Mouse (Mus musculus): ENCODE measurements around the gene Litaf. TPM values are rescaled to one million over a fixed set of nuclear protein-coding genes. Genes with fewer than 3 reads are reported as not detected.

Litaf gene
- total and polyA plus RNA-seq, 3 experiments = 25.7 to 50.1 TPM; not detected in 1

- no peaks in the 10 kb centered on the region for H3K9me3 ChIP-seq (replicated peaks; ENCODE audit: insufficient read depth, low read length)
- H3K9ac ChIP-seq (ENCODE audit: control insufficient read depth, low read depth, low read length, poor library complexity, severe bottlenecking) = no peak overlapping the region
- no peak for DNase-seq (ENCODE audit: low read depth, low spot score)
- H3K4me1 ChIP-seq (ENCODE audit: control insufficient read depth in 1 of 2, insufficient read depth in 2 of 2, low read length in 2 of 2) = 0 out of 4 replicates have a peak, but pooled peaks cover 0 to 3% of the 10 kb centered on the region in 2 experiments
- no peaks in the 10 kb centered on the region for H3K79me2 ChIP-seq (ENCODE audit: control insufficient read depth, insufficient read depth, low read length, poor library complexity)
- TF ChIP-seq CHD1 (IDR thresholded peaks at IDR 0.05; ENCODE audit: low read depth, low read length) (no peak), POLR2AphosphoS5 (IDR thresholded peaks at IDR 0.05; ENCODE audit: borderline replicate concordance, low read depth, low read length) (no peak), TCF12 (IDR thresholded peaks at IDR 0.05; ENCODE audit: low read depth, low read length) (no peak), ZC3H11A (IDR thresholded peaks at IDR 0.05; ENCODE audit: low read depth, low read length) (no peak), JUND (IDR thresholded peaks at IDR 0.05; ENCODE audit: low read depth, low read length) (no peak), ETS1 (IDR thresholded peaks at IDR 0.05; ENCODE audit: low read depth, low read length) (no peak), POLR2AphosphoS2 (IDR thresholded peaks at IDR 0.05; ENCODE audit: low read length) (no peak), RAD21 (IDR thresholded peaks at IDR 0.05; ENCODE audit: low read depth, low read length) (no peak), USF2 (IDR thresholded peaks at IDR 0.05; ENCODE audit: borderline replicate concordance in 1 of 2, insufficient read depth in 1 of 2, low read depth in 1 of 2, low read length in 2 of 2) (no peak)
- no peak overlapping the region for H3K4me3 ChIP-seq (ENCODE audit: control insufficient read depth in 1 of 2, insufficient read depth in 1 of 2, low read depth in 2 of 2, low read length in 2 of 2)
- no peaks in the 10 kb centered on the region for H3K27me3 ChIP-seq (ENCODE audit: control insufficient read depth in 1 of 2, insufficient read depth in 2 of 2, low read length in 2 of 2)
- H3K27ac ChIP-seq (ENCODE audit: control insufficient read depth, low read depth, low read length) = no peak overlapping the region
- peaks cover 3 to 4% of the 10 kb centered on the region in 2 experiments; a peak in 3 of 4 replicates for H3K36me3 ChIP-seq (ENCODE audit: control insufficient read depth in 1 of 2, insufficient read depth in 2 of 2, low read length in 2 of 2)
These were observed 98.2 kb downstream of the Litaf start for GRCm38 (mm10) chr16:10967756-10968155.

GRCm38 (mm10) chr16:10967013-10967412 lies 98.9 kb downstream of the Litaf start:
- no peak for TF ChIP-seq CHD2 (IDR thresholded peaks at IDR 0.05; ENCODE audit: low read length)
- no peak for TF ChIP-seq GATA1 (IDR thresholded peaks at IDR 0.05; ENCODE audit: low read depth, low read length)
- TF ChIP-seq ZMIZ1 (IDR thresholded peaks at IDR 0.05; ENCODE audit: low read depth, low read length) = no peak
- TF ChIP-seq POLR2AphosphoS5 (IDR thresholded peaks at IDR 0.05; ENCODE audit: borderline replicate concordance, low read depth, low read length) = no peak
- TF ChIP-seq ZNF384 (IDR thresholded peaks at IDR 0.05; ENCODE audit: low read depth, low read length) = no peak
- no peak for TF ChIP-seq HCFC1 (IDR thresholded peaks at IDR 0.05; ENCODE audit: low read depth, low read length)
- TF ChIP-seq RCOR1 (IDR thresholded peaks at IDR 0.05; ENCODE audit: low read depth, low read length) = no peak
- TF ChIP-seq JUND (IDR thresholded peaks at IDR 0.05; ENCODE audit: low read depth, low read length) = no peak
- no peak for TF ChIP-seq RAD21 (IDR thresholded peaks at IDR 0.05; ENCODE audit: low read depth, low read length)
- no peak for TF ChIP-seq ZKSCAN1 (IDR thresholded peaks at IDR 0.05; ENCODE audit: low read depth, low read length)
- no peak for TF ChIP-seq MEF2A (IDR thresholded peaks at IDR 0.05; ENCODE audit: extremely low read depth, insufficient replicate concordance, low read depth, low read length, poor library complexity, severe bottlenecking)
- no peak for TF ChIP-seq MAX (IDR thresholded peaks at IDR 0.05; ENCODE audit: low read length)
- no peak for TF ChIP-seq ETS1 (IDR thresholded peaks at IDR 0.05; ENCODE audit: low read depth, low read length)
- no peak for TF ChIP-seq GABPA (IDR thresholded peaks at IDR 0.05; ENCODE audit: low read depth, low read length)
- TF ChIP-seq BHLHE40 (IDR thresholded peaks at IDR 0.05; ENCODE audit: borderline replicate concordance, low read depth, low read length) = no peak
- no peak for TF ChIP-seq MAFK (IDR thresholded peaks at IDR 0.05; ENCODE audit: borderline replicate concordance, low read depth, low read length)
- no peak for TF ChIP-seq SMC3 (IDR thresholded peaks at IDR 0.05; ENCODE audit: low read depth, low read length)
- TF ChIP-seq POLR2A (IDR thresholded peaks at IDR 0.05; ENCODE audit: control insufficient read depth in 1 of 2, insufficient read depth in 1 of 2, low read depth in 1 of 2, low read length in 2 of 2, poor library complexity in 1 of 2) = no peak
- Histone ChIP-seq H3K27ac (ENCODE audit: control insufficient read depth, low read depth, low read length) (no peak overlapping the region), H3K79me2 (ENCODE audit: control insufficient read depth, insufficient read depth, low read length, poor library complexity) (no peaks in the 10 kb centered on the region), H3K9ac (ENCODE audit: control insufficient read depth, low read depth, low read length, poor library complexity, severe bottlenecking) (no peak overlapping the region), H3K4me3 (ENCODE audit: control insufficient read depth in 1 of 2, insufficient read depth in 1 of 2, low read depth in 2 of 2, low read length in 2 of 2) (no peak overlapping the region), H3K36me3 (ENCODE audit: control insufficient read depth in 1 of 2, insufficient read depth in 2 of 2, low read length in 2 of 2) (peaks cover 5 to 6% of the 10 kb centered on the region in 2 experiments), H3K27me3 (ENCODE audit: control insufficient read depth in 1 of 2, insufficient read depth in 2 of 2, low read length in 2 of 2) (no peaks in the 10 kb centered on the region), H3K4me1 (ENCODE audit: control insufficient read depth in 1 of 2, insufficient read depth in 2 of 2, low read length in 2 of 2) (peaks cover 0 to 9% of the 10 kb centered on the region in 2 experiments; a peak in 2 of 4 replicates), H3K9me3 (replicated peaks; ENCODE audit: insufficient read depth, low read length) (no peaks in the 10 kb centered on the region)
- no peak for DNase-seq (ENCODE audit: low read depth, low spot score)

Measured in MEL (cell line).